In genomic region chr16:22782686-22783085, GRCm38 (mm10) we compare ENCODE assay signal across 23 mouse cellular contexts. TPM values are rescaled to one million over a fixed set of nuclear protein-coding genes. Genes with fewer than 3 reads are reported as not detected.
"Had no signal": no experiment of that assay in that cellular context is flagged by ENCODE, and none has a peak within 500 bp of the region (broad histone marks: within the 10 kb centered on the region; RNA-seq: fewer than 3 reads in every experiment).

No protein-coding gene starts in this region.

- DNase-seq: liver, postnatal 0 days; lung, adult 2 months; lung, postnatal 14 days; lung, postnatal 36 days; right cerebral cortex, postnatal 14 days; thymus, adult 18-20 months; thymus, postnatal 14 days; thymus, postnatal 36 days had no signal

- H3K4me1 ChIP-seq: lung, embryonic 15.5 days; megakaryocyte, embryonic 14.5 days; midbrain, embryonic 13.5 days; midbrain, embryonic 15.5 days; neural tube, embryonic 12.5 days; stomach, embryonic 15.5 days had no signal

- H3K27me3 ChIP-seq: lung, embryonic 15.5 days; midbrain, embryonic 13.5 days; midbrain, embryonic 15.5 days; neural tube, embryonic 12.5 days; stomach, embryonic 15.5 days had no signal

- H3K9ac ChIP-seq: liver, postnatal 0 days; lung, embryonic 15.5 days; midbrain, embryonic 13.5 days; midbrain, embryonic 15.5 days; neural tube, embryonic 12.5 days; stomach, embryonic 15.5 days had no signal

- H3K27ac ChIP-seq: lung, embryonic 15.5 days; macrophage; midbrain, embryonic 13.5 days; midbrain, embryonic 15.5 days; neural tube, embryonic 12.5 days; stomach, embryonic 15.5 days had no signal

- H3K4me3 ChIP-seq: lung, embryonic 15.5 days; megakaryocyte, embryonic 14.5 days; midbrain, embryonic 13.5 days; midbrain, embryonic 15.5 days; neural tube, embryonic 12.5 days; stomach, embryonic 15.5 days had no signal

- ATAC-seq: liver, postnatal 0 days; lung, postnatal 0 days; midbrain, embryonic 13.5 days; midbrain, embryonic 15.5 days had no signal

- H3K4me2 ChIP-seq: lung, embryonic 15.5 days; midbrain, embryonic 11.5 days; midbrain, embryonic 13.5 days; midbrain, embryonic 15.5 days; neural tube, embryonic 12.5 days; stomach, embryonic 15.5 days had no signal

- H3K9me3 ChIP-seq: lung, embryonic 15.5 days; midbrain, embryonic 13.5 days; midbrain, embryonic 15.5 days; neural tube, embryonic 12.5 days; stomach, embryonic 15.5 days had no signal

- H3K36me3 ChIP-seq: lung, embryonic 15.5 days; midbrain, embryonic 13.5 days; midbrain, embryonic 15.5 days; neural tube, embryonic 12.5 days; stomach, embryonic 15.5 days had no signal

RNA-seq across cellular contexts. Expression of gene Crygs, which starts 28.7 kb away (rescaled TPM):
- total RNA-seq: megakaryocyte progenitor cell, adult 5-6 weeks; midbrain, postnatal 0 days; monocyte, adult 5-6 weeks; neutrophil, adult 5-6 weeks had no signal
- polyA plus RNA-seq: liver, postnatal 0 days; lung, adult 2 months; lung, embryonic 15.5 days; lung, postnatal 0 days; macrophage; midbrain, embryonic 13.5 days; midbrain, embryonic 15.5 days; midbrain, postnatal 0 days; neural tube, embryonic 12.5 days; neural tube, embryonic 14.5 days; spleen, adult 2 months; stomach, embryonic 15.5 days had no signal
